Mouse (Mus musculus) urinary bladder, adult 2 months (tissue): ENCODE measurements around the gene Tspan4. TPM values are rescaled to one million over a fixed set of nuclear protein-coding genes. Genes with fewer than 3 reads are reported as not detected.

Experiments
- DNase-seq: peaks from one replicate; pipeline ENCODE4 v3.0.0; 2022; ENCODE audit warnings: low spot score
- polyA plus RNA-seq: library from polyadenylated mRNA; depleted of rRNA; stranded (reverse); fragments of >200 nt; gene quantifications from 2 replicates; pipeline ENCODE4 v1.2.3, GENCODE M21; 2012

The Tspan4 gene
- polyA plus RNA-seq, 1 experiment = 196 TPM

DNA sequence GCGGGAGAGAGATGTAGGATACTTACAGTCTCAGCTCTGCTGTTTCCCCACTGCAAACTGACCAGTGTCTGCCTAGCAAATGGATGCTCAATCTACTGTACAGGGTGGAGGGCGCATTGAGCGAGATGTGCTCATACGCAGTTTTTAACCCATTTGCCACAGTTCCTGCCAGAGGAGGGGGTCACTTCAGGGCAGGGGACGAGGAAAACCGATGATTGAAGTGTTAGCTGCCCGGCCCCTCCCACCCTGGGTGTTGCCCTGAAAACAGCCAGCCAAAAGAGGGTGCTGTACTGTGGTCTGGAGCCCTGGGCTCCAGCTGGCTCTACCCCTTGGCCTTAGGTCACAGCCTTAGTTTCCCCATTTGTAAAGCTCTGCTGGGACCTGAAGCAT lies 1.9 kb downstream of the Tspan4 start:
- DNase-seq = no peak

DNA sequence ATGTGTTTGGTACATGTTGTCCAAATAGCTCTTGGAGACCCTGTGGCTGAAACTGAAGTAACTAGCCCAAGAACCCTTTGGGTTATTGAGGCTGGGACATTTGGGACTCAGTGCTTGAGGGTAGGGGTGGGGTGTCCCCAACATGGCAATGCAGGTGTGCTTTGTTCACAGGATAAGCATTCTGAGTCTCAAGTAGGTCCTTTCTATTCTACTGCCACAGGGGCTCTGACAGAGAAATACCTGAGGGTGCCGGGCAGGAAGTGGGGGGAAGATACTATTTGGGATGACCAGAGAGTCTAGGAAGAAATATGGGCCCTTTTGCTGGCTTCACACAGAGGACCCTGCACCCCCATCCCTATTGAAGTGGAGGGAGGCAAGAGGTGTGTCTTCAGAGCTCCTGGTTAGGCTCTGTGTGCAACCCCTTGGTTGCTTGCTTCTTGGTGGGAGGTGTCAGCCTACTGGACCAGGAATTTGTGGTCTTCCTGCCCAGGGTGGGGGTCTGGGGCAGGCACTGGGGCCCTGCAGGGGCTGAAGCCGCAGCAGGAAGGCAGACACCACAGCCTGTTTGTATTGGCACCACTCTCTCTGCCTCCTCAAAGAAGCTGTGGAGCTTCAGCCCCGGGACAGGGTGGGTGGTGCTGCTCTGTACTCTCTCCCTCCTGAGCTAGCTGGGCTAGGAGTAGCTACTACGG lies 2.7 kb downstream of the Tspan4 start:
- DNase-seq = no peak

GRCm38 (mm10) chr7:141478270-141478748 lies 3.3 kb downstream of the Tspan4 start:
- no peak for DNase-seq

DNA sequence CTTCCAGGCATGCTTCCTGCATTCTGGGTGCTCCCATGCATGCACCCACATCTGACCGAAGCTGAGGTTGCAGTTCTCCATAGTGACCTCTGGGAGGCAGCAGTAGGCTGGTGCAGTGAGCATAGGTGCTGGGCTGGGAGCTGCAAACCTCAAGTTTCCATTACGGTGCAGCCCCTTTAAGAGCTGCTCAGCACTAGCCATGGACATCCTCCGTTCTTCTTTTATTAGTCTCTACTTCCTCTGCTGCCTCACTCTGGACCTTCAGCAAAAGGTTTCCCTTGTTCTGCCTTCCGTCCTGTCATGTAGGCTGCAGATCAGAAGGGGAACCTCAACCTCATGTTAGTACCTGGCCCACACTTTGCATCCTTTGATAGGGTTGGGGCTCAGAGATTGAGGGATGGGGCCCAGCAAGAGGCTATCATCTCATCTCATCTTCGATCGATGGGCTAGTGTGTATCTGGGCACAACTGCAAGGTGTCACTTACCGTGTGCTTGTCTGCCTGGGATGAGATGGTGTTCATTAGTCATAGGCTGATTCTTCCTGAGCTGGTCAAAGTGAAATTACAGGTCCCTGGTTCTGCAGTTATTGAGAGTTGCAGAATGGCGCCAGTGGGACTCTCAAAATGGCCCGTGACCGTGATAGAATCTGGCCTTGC lies 5.9 kb downstream of the Tspan4 start:
- no peak for DNase-seq

DNA sequence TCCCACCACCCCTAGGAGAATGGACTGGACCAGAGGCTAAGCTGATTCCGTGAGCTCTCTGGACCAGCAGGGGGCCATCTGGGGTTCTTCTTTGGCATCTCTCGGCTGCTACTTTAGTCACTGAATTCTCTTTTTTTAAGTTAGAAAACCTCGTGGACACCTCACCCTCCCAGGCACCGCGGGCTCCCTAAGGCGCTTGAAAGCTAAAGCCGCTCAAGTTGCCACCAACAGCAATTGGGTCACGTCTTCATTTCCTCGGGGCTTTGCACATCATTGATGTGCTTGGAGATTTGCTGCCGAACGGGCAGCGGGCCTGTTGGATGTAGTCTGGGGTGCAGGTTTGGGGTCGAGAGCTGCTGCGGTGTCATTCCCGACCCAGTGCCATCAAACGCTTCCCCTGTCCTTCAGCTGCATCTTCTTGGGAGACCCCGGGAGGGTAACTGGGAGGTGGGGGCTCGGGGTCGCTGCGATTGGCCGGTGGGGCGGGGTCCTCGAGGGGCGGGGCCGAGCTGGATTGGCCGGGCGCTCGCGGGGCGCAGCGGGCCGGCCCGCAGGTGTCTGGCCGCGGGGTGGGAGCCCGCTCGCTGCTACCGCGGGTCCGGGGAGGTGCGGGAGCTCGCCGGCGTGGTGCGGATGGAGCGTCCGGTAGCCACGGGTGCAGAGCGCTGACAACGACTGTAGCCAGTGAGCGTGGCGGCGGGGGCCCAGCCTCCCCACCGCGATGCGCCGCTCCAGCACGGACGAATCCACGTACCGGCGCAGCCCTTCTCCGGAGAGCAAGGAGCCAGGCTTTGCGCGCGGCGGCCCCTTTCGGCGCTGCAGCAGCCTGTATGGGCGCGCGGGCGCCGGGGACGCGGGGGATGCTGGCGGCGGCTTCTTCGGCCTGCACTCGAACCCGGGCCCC lies 6.7 kb downstream of the Tspan4 start:
- no peak for DNase-seq

DNA sequence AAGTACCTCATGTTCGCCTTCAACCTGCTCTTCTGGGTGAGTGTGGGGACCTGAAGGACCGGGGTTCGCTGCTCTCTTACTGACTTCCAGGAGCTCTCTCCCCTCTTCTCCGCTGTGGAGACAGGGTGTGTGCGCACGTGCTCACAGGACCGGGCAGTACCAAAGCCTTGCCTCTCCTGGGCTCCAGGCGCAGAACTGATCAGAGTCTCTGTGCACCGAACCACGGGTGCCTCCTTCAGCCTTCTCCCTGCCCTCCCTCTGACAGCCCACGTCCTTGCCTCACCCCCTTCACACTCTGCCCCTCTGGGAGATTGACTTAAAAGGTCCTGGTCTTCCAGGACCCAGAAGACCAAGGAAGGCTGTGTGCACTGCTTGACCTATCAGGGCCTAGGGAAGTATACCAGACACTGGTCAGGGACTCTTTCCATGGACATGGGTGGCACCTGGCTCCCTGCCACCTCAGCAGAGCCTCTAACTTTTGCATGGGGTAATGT lies 7.5 kb downstream of the Tspan4 start:
- DNase-seq = no peak

- no peak for DNase-seq
Observed at GRCm38 (mm10) chr7:141483114-141483653, 8.1 kb downstream of the Tspan4 start.

- no peak for DNase-seq
Observed at GRCm38 (mm10) chr7:141484186-141485120, 9.4 kb downstream of the Tspan4 start.

- DNase-seq = no peak
Observed at GRCm38 (mm10) chr7:141485186-141485585, 10.1 kb downstream of the Tspan4 start.

- no peak for DNase-seq
Observed at GRCm38 (mm10) chr7:141485606-141486005, 10.6 kb downstream of the Tspan4 start.

- no peak for DNase-seq
Observed at GRCm38 (mm10) chr7:141486239-141486638, 11.2 kb downstream of the Tspan4 start.

DNA sequence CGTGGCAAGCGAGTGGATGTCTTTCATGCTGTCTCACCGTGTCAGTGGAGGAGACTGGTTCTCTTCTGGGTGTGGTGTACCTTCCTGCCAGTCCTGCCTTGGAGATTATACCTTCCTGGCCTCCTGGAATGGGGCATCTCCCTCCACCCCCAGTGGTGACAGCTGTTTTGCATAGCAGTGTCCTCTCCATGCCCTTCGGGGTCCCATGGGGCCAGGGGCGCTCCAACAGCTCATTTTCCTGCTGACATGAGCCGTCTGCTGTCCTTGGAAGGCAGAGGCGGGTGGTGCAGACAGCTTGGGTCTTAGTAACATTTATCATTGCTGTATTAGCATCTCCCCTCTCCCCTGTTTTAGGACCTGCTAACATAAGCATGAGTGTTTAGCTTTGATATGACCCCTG lies 12.1 kb downstream of the Tspan4 start:
- DNase-seq = no peak

GRCm38 (mm10) chr7:141491151-141491550 lies 16.1 kb downstream of the Tspan4 start:
- DNase-seq = no peak

DNA sequence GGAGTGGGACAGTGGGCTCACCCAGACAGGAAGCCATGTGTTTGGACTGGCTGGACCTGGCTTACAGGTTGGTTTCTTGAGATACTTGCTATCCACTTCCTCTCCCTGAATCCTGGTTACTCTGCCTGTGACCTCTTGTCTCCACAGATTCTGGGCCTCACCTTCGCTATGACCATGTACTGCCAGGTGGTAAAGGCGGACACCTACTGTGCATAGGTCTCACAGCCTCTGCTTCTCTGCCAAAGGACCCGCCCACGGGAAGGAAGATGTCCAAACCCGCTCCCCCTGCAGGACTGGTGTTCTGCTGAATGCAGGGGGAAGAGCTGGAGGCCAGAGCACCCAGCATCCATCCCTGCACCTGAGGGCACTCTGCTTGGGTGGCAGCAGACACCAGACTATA lies 17.7 kb downstream of the Tspan4 start:
- no peak for DNase-seq

DNA sequence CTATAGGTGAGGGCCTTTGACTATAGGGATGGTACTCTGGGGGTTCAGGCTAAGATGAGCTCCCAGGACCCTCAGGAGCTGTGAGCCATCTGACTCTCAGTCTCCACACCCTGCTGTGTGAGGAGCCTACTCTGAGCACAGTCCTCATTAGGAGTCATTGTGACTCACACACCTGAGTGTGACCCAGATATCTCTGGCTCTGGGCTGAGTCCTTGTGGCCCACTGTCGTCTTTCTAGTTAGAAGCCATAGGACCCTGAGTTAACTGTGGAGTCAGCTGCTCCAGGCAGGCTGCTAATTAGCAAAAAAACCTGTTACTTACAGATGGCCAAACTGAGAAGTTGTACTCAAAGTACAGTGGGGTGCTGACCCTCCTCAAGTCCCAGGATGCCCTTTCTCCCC lies 18.7 kb downstream of the Tspan4 start:
- no peak for DNase-seq

DNA sequence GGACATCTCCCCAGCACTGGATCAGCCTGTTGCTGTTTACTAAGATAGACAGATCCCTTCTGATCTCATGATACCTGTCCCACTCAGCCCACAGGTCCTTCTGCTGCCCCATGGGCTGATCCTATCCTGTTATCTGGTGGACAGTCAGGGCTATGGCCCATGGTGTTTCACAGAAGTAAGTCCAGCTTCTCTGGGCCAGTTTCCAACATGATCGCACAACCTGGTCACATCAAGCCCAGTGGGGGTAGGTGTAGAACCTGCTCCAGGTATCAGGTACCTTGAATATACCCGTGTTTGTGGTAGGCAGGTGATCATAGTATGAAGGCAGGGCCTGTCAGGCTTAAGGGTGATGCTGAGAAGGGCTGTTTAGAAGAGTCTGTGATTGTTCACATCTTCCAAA lies 20.3 kb downstream of the Tspan4 start:
- no peak for DNase-seq

DNA sequence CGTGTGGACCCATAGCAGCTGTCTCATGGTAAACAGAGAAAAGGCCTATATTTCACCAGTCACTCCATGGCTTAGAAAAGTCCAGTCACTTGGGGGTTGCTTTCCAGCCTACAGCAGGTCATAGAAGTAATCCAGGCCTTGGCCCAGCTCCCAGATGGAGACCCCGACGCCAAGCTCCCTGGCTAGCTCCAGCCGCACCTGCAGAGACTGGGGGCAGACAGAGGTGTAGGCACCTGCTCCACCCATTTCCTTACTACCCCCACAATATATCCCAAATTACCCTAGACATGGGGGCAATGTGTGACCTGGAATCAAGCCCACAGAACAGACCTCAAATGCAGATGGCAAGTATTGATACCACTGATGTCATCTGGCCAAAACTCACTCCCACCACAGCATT lies 20.9 kb downstream of the Tspan4 start:
- DNase-seq = no peak

- no peak for DNase-seq
Observed at GRCm38 (mm10) chr7:141497600-141497999, 22.6 kb downstream of the Tspan4 start.

GRCm38 (mm10) chr7:141501820-141502555 lies 26.9 kb downstream of the Tspan4 start:
- DNase-seq = no peak

- no peak for DNase-seq
Observed at GRCm38 (mm10) chr7:141502556-141502905, 27.5 kb downstream of the Tspan4 start.
